Mouse (Mus musculus) midbrain, embryonic 12.5 days (tissue): Measurements from ENCODE around the gene Mgat4a. TPM values are rescaled to one million over a fixed set of nuclear protein-coding genes. Genes with fewer than 3 reads are reported as not detected.
A peak's percentile ranks its signal among the peaks of the same experiment; 100 is the strongest.

Source experiments
- ATAC-seq: fragments of 200-750 bp; cut with Nextera tagmentation; 2 replicates; pipeline ENCODE4 v1.8.0; 2017; ENCODE audit warnings: low read depth, moderate TSS enrichment, moderate library complexity; ENCODE audit not compliant: low FRiP score
- H3K27ac ChIP-seq: fragments of 300-500 bp; sonication (generic); replicated peaks from 2 replicates; pipeline ENCODE4 v1.5.1; 2016; ENCODE audit warnings: mild to moderate bottlenecking
- H3K27me3 ChIP-seq: fragments of 300-500 bp; sonication (generic); 2 replicates; pipeline ENCODE4 v1.6.1; 2016; ENCODE audit warnings: mild to moderate bottlenecking
- H3K36me3 ChIP-seq: fragments of 300-500 bp; sonication (generic); 2 replicates; pipeline ENCODE4 v1.6.1; 2016
- H3K4me1 ChIP-seq: fragments of 300-500 bp; sonication (generic); 2 replicates; pipeline ENCODE4 v1.6.1; 2016
- H3K4me2 ChIP-seq: fragments of 300-500 bp; sonication (generic); replicated peaks from 2 replicates; pipeline ENCODE4 v1.6.1; 2016; ENCODE audit warnings: mild to moderate bottlenecking, moderate library complexity
- H3K4me3 ChIP-seq: fragments of 300-500 bp; sonication (generic); 2 replicates; pipeline ENCODE4 v1.5.1; 2016; ENCODE audit warnings: mild to moderate bottlenecking
- H3K9ac ChIP-seq: fragments of 300-500 bp; sonication (generic); replicated peaks from 2 replicates; pipeline ENCODE4 v1.6.1; 2016; ENCODE audit warnings: mild to moderate bottlenecking, moderate library complexity
- H3K9me3 ChIP-seq: fragments of 300-500 bp; sonication (generic); 2 replicates; pipeline ENCODE4 v1.6.1; 2016; ENCODE audit warnings: mild to moderate bottlenecking
- WGBS: fragments of 180-500 bp; shearing (Covaris S2); methylation state at CpG from one replicate; pipeline ENCODE4 v1.1.7; 2016; 5-methylcytosine and 5-hydroxymethylcytosine counted together
- polyA plus RNA-seq: library from polyadenylated mRNA; unstranded; fragments of >200 nt; fragmentation: Nextera tagmentation; extraction: Ambion mirVana; gene quantifications from 2 replicates; pipeline ENCODE4 v1.2.1, GENCODE M21; 2016

Gene Mgat4a
- polyA plus RNA-seq, 1 experiment from 2014 or later: 3.3 TPM

DNA sequence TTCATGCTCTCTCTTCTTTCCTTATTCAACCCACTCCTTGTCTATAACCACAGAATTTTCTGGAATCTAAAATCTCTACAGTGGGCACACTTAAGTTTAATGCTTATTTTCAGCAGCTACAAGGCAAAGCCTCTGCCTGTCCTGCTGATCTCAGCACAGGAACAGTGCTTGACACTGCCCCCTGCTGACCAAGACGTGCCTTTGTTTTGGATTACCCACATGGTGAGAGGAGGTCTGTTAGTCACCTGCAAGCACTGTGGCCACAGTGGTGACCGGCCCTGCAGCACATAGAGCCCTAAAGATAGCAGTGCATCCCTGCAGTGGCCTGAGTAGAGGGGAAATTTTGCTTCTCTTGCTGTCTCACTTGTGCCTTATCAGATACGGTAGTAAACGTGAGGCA lies 139.1 kb downstream of the Mgat4a start:
- H3K27ac ChIP-seq: no peak overlapping the region
- H3K9me3 ChIP-seq: no peaks in the 10 kb centered on the region
- no peak overlapping the region for H3K4me3 ChIP-seq
- no peak overlapping the region for H3K4me2 ChIP-seq
- H3K4me1 ChIP-seq: 0 out of 2 replicates have a peak, but pooled peaks cover 4% of the 10 kb centered on the region
- H3K27me3 ChIP-seq: no peaks in the 10 kb centered on the region
- ATAC-seq: no peak
- no peak overlapping the region for H3K9ac ChIP-seq
- WGBS: 61% methylated on average over 4 of the region's 4 CpGs
- H3K36me3 ChIP-seq: 0 out of 2 replicates have a peak, but pooled peaks cover 4% of the 10 kb centered on the region

DNA sequence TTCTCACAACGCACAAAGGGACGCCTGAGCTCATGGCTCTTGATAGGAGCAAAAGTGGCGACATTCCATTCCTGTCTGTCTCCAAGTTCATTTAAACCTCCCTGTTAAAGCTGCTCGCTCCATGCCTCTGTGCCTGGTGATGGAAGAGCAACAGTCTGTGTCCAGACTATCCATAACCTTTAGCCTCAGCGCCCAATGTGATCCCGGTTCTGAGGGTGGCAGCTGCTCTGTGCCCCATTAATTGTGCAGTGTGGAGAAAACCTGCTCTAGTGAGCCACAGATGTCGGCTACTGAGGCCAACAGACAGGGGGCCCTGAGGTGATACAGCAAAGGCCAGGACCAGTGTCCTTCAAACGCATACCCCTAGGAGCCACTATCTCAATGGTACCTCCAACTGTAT lies 141.1 kb downstream of the Mgat4a start:
- Histone ChIP-seq H3K9ac (no peak overlapping the region), H3K4me1 (0 out of 2 replicates have a peak, but pooled peaks cover 7% of the 10 kb centered on the region), H3K27me3 (no peaks in the 10 kb centered on the region), H3K4me3 (no peak overlapping the region), H3K4me2 (no peak overlapping the region), H3K9me3 (no peaks in the 10 kb centered on the region), H3K36me3 (peaks cover 9% of the 10 kb centered on the region), H3K27ac (no peak overlapping the region)
- WGBS: 76% methylated on average over 8 of the region's 8 CpGs
- ATAC-seq: no peak

DNA sequence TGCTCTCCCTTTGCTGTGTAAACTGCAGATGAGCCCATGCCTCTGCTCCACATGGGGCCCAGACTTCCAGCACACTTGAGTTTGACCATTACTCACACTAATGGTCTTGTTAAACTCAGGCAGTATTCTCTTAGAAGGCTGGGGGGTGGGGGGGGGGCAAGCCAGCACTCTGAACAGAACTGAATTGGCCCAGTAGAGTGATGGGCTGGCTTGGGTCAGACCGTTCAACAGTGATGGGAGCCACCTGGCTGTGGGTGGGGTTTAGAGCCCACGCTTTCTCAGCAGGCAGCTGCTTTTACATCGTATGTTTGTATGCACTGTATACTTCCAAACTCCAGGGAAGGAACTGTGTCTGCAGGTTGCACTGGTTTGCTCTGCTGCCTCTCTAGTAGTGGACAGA lies 141.9 kb downstream of the Mgat4a start:
- Histone ChIP-seq H3K27ac (peak overlapping the region; percentile 35; the same call in 1 of the 2 replicates), H3K9ac (no peak overlapping the region), H3K27me3 (no peaks in the 10 kb centered on the region), H3K4me1 (0 out of 2 replicates have a peak, but pooled peaks cover 7% of the 10 kb centered on the region), H3K36me3 (peaks cover 15% of the 10 kb centered on the region), H3K9me3 (no peaks in the 10 kb centered on the region), H3K4me2 (no peak overlapping the region), H3K4me3 (no peak overlapping the region)
- 71% methylated on average over 3 of the region's 3 CpGs for WGBS
- ATAC-seq: no peak

DNA sequence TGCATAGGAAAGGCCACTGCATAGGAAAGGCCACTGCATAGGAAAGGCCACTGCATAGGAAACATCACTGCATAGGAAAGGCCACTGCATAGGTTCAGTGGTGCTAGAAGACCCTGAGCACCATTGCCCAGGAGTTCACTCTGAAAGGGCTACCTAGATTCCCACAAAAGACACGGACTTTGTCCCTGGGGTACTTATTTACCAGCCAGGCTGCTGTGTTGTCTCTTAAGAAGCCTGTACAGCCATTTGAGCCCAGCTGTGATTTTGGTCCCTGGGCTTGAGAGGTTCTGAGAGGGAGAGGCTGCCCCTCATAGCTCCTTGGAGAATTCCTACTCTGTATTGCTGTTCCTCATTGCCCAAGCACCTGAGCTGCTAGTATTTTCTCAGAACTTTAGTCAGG lies 144.3 kb downstream of the Mgat4a start:
- ATAC-seq: no peak
- Histone ChIP-seq H3K4me2 (no peak overlapping the region), H3K9ac (no peak overlapping the region), H3K9me3 (no peaks in the 10 kb centered on the region), H3K27ac (peak overlapping the region; percentile 49; the same call in 1 of the 2 replicates), H3K4me1 (0 out of 2 replicates have a peak, but pooled peaks cover 7% of the 10 kb centered on the region), H3K4me3 (no peak overlapping the region), H3K27me3 (no peaks in the 10 kb centered on the region), H3K36me3 (peaks cover 29% of the 10 kb centered on the region)
- WGBS: 69% methylated on average over 1 of the region's 1 CpGs

DNA sequence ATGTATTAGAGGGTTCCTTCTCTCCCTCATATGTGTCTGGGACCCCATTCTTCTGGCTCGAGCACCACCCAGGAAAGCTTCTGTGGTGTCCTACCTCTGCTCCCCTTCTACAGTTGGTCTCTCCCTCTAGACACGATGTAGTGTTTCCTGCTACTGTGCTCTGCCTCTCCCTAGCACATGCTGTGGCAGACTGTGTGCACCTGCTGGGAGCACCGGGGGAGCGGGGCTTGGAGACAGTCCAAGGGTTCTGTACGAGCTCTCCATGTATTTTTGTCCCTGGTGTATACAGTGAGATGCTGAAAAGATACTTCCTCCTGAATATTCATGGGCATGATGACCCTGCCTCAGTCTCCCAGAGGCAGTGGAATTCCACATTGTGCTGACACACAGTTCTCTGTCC lies 147.6 kb downstream of the Mgat4a start:
- Histone ChIP-seq H3K27me3 (no peaks in the 10 kb centered on the region), H3K4me2 (no peak overlapping the region), H3K9ac (no peak overlapping the region), H3K4me1 (0 out of 2 replicates have a peak, but pooled peaks cover 7% of the 10 kb centered on the region), H3K9me3 (no peaks in the 10 kb centered on the region), H3K27ac (no peak overlapping the region), H3K4me3 (no peak overlapping the region), H3K36me3 (peaks cover 40% of the 10 kb centered on the region)
- 85% methylated on average over 5 of the region's 5 CpGs for WGBS
- ATAC-seq: no peak

Other genes starting within 250 kb of the Mgat4a start
- gene Inpp4a, start 241.2 kb downstream of the Mgat4a start, polyA plus RNA-seq: 27.4 and 30.6 TPM in 2 replicates
- gene Coa5, start 110.9 kb downstream of the Mgat4a start, polyA plus RNA-seq: 47.5 and 51.2 TPM in 2 replicates
- gene Unc50, start 110.9 kb downstream of the Mgat4a start, polyA plus RNA-seq: 110 and 113 TPM in 2 replicates
- 0.75 and 0.98 TPM in 2 replicates for gene 2010300C02Rik, start 179.1 kb upstream of the Mgat4a start, polyA plus RNA-seq